In genomic region chr9:107645577-107645976, GRCm38 (mm10) we compare ENCODE assay signal across 9 mouse cellular contexts. TPM values are rescaled to one million over a fixed set of nuclear protein-coding genes. Genes with fewer than 3 reads are reported as not detected.
DNase-seq lines count a peak whose midpoint lies in the region; ATAC-seq and TF ChIP-seq lines count a peak whose summit lies in the region.
"Had no signal": no experiment of that assay in that cellular context is flagged by ENCODE, and none has a peak within 500 bp of the region (broad histone marks: within the 10 kb centered on the region; RNA-seq: fewer than 3 reads in every experiment).

No protein-coding gene starts in this region.

- H3K4me2 ChIP-seq in limb, embryonic 14.5 days (replicated peaks; ENCODE audit: low read depth, low read length, severe bottlenecking), result no peak overlapping the region; the same call in 1 of the 2 replicates
- no peak overlapping the region for H3K4me2 ChIP-seq in midbrain, embryonic 16.5 days (ENCODE audit: low read length)

- H3K9me3 ChIP-seq in limb, embryonic 14.5 days (ENCODE audit: control insufficient read depth, low read length), result no peaks in the 10 kb centered on the region
- no peaks in the 10 kb centered on the region for H3K9me3 ChIP-seq in midbrain, embryonic 16.5 days (replicated peaks; ENCODE audit: control insufficient read depth, low read length, poor library complexity, severe bottlenecking)

- H3K9ac ChIP-seq in limb, embryonic 14.5 days (ENCODE audit: low read depth, low read length, severe bottlenecking), result no peak overlapping the region
- H3K9ac ChIP-seq in midbrain, embryonic 16.5 days (ENCODE audit: low read depth, low read length), result peak overlapping the region; percentile 48

- H3K27me3 ChIP-seq in limb, embryonic 14.5 days (ENCODE audit: control insufficient read depth, insufficient read depth, low read length), result no peaks in the 10 kb centered on the region
- H3K27me3 ChIP-seq in midbrain, embryonic 16.5 days (ENCODE audit: control insufficient read depth, insufficient read depth, low read depth, low read length), result no peaks in the 10 kb centered on the region

- TF ChIP-seq POLR2A in limb, embryonic 14.5 days (IDR thresholded peaks at IDR 0.05; ENCODE audit: borderline replicate concordance, extremely low read depth, insufficient read depth, insufficient read length), result no peak

- H3K4me3 ChIP-seq in limb, embryonic 14.5 days (replicated peaks; ENCODE audit: low read length), result no peak overlapping the region
- no peak overlapping the region for H3K4me3 ChIP-seq in midbrain, embryonic 16.5 days (ENCODE audit: low read depth, low read length)

- ATAC-seq in frontal cortex, adult (ENCODE audit: low TSS enrichment), result peak; percentile 74
- ATAC-seq in inflammation-experienced regulatory T-cells, adult 6 months, result peak; percentile 27
- ATAC-seq in limb, embryonic 14.5 days (ENCODE audit: low FRiP score, low read depth), result peak; percentile 75
- ATAC-seq in midbrain, embryonic 16.5 days, result peak; percentile 69

- WGBS in limb, embryonic 14.5 days, result 9% methylated on average over 5 of the region's 5 CpGs
- WGBS in midbrain, embryonic 16.5 days, result 10% methylated on average over 5 of the region's 5 CpGs

- peak; percentile 77 for DNase-seq in urinary bladder, postnatal 14 days (ENCODE audit: low spot score)
- no peak for DNase-seq in urinary bladder, adult 2 months (ENCODE audit: low spot score)
- DNase-seq in cerebellum, adult 9-11 months, result peak; percentile 74
- DNase-seq in limb, embryonic 14.5 days (ENCODE audit: low spot score), result peak; percentile 81
- peak; percentile 64 to 70 for DNase-seq in spleen, postnatal 36 days (ENCODE audit: low spot score in 2 of 2)

- H3K4me1 ChIP-seq in limb, embryonic 14.5 days (ENCODE audit: control insufficient read depth, insufficient read depth, low read length), result peaks cover 19% of the 10 kb centered on the region
- peaks cover 12% of the 10 kb centered on the region for H3K4me1 ChIP-seq in midbrain, embryonic 16.5 days (ENCODE audit: control insufficient read depth, insufficient read depth, low read length)

- H3K27ac ChIP-seq in limb, embryonic 14.5 days (replicated peaks; ENCODE audit: low read depth, low read length), result no peak overlapping the region
- H3K27ac ChIP-seq in midbrain, embryonic 16.5 days (ENCODE audit: low read length), result peak overlapping the region; percentile 22; the same call in 1 of the 2 replicates

- H3K36me3 ChIP-seq in limb, embryonic 14.5 days (ENCODE audit: control insufficient read depth, insufficient read depth, low read length), result no peaks in the 10 kb centered on the region
- H3K36me3 ChIP-seq in midbrain, embryonic 16.5 days (ENCODE audit: control insufficient read depth, insufficient read depth, low read length), result no peaks in the 10 kb centered on the region

RNA-seq across cellular contexts. Expression of gene Gnai2, which starts 10.4 kb away (rescaled TPM):
- polyA plus RNA-seq in urinary bladder, adult 2 months (2012; rRNA removed), result 449 and 465 TPM in 2 replicates
- polyA plus RNA-seq in inflammation-experienced regulatory T-cells, adult 6 months (2017; shearing (Covaris generic)), result 100 to 1,000 TPM; 136 to 264 (median 154) TPM
- 496 and 627 TPM in 2 replicates for polyA plus RNA-seq in limb, embryonic 14.5 days (2012; rRNA removed)
- 392 and 411 TPM in 2 replicates for polyA plus RNA-seq in limb, embryonic 14.5 days (2014; fragmentation: Nextera tagmentation; extraction: Ambion mirVana)
- polyA plus RNA-seq in midbrain, embryonic 16.5 days (2015; fragmentation: Nextera tagmentation; extraction: Ambion mirVana), result 278 and 281 TPM in 2 replicates

RNA-seq across cellular contexts. Expression of gene Slc38a3, which starts 23.8 kb away (rescaled TPM):
- 0.44 and 0.45 TPM in 2 replicates for polyA plus RNA-seq in urinary bladder, adult 2 months (2012; rRNA removed)
- not detected for polyA plus RNA-seq in inflammation-experienced regulatory T-cells, adult 6 months (2017; shearing (Covaris generic))
- polyA plus RNA-seq in limb, embryonic 14.5 days (2012; rRNA removed), result 22.4 and 31.8 TPM in 2 replicates
- 3.7 and 6.0 TPM in 2 replicates for polyA plus RNA-seq in limb, embryonic 14.5 days (2014; fragmentation: Nextera tagmentation; extraction: Ambion mirVana)
- 31.1 and 34.0 TPM in 2 replicates for polyA plus RNA-seq in midbrain, embryonic 16.5 days (2015; fragmentation: Nextera tagmentation; extraction: Ambion mirVana)

RNA-seq across cellular contexts. Expression of gene Gnat1, which starts 33.9 kb away (rescaled TPM):
- 0.06 TPM in 1 of 2 replicates, not detected in the other for polyA plus RNA-seq in urinary bladder, adult 2 months (2012; rRNA removed)
- 1 to 10 TPM in 1 of 3 experiments, under 1 TPM in 1, not detected in 1; 0.58 to 1.1 TPM for polyA plus RNA-seq in inflammation-experienced regulatory T-cells, adult 6 months (2017; shearing (Covaris generic))
- 0.28 and 0.44 TPM in 2 replicates for polyA plus RNA-seq in limb, embryonic 14.5 days (2012; rRNA removed)
- polyA plus RNA-seq in limb, embryonic 14.5 days (2014; fragmentation: Nextera tagmentation; extraction: Ambion mirVana), result 0.55 and 0.57 TPM in 2 replicates
- 1.6 and 2.2 TPM in 2 replicates for polyA plus RNA-seq in midbrain, embryonic 16.5 days (2015; fragmentation: Nextera tagmentation; extraction: Ambion mirVana)
- polyA plus RNA-seq: erythroblast, embryonic 14.5 days had no signal

RNA-seq across cellular contexts. Expression of gene Sema3b, which starts 36.5 kb away (rescaled TPM):
- 57.1 and 71.0 TPM in 2 replicates for polyA plus RNA-seq in urinary bladder, adult 2 months (2012; rRNA removed)
- not detected for polyA plus RNA-seq in inflammation-experienced regulatory T-cells, adult 6 months (2017; shearing (Covaris generic))
- 23.2 and 23.7 TPM in 2 replicates for polyA plus RNA-seq in limb, embryonic 14.5 days (2012; rRNA removed)
- 7.7 and 11.2 TPM in 2 replicates for polyA plus RNA-seq in limb, embryonic 14.5 days (2014; fragmentation: Nextera tagmentation; extraction: Ambion mirVana)
- polyA plus RNA-seq in midbrain, embryonic 16.5 days (2015; fragmentation: Nextera tagmentation; extraction: Ambion mirVana), result 3.7 and 3.9 TPM in 2 replicates
- polyA plus RNA-seq: erythroblast, embryonic 14.5 days had no signal

RNA-seq across cellular contexts. Expression of gene Ifrd2, which starts 58.1 kb away (rescaled TPM):
- polyA plus RNA-seq in urinary bladder, adult 2 months (2012; rRNA removed), result 31.3 and 36.0 TPM in 2 replicates
- polyA plus RNA-seq in inflammation-experienced regulatory T-cells, adult 6 months (2017; shearing (Covaris generic)), result 10 to 100 TPM; 13.7 to 32.0 (median 31.7) TPM
- polyA plus RNA-seq in limb, embryonic 14.5 days (2012; rRNA removed), result 57.3 and 62.6 TPM in 2 replicates
- polyA plus RNA-seq in limb, embryonic 14.5 days (2014; fragmentation: Nextera tagmentation; extraction: Ambion mirVana), result 55.0 and 56.3 TPM in 2 replicates
- polyA plus RNA-seq in midbrain, embryonic 16.5 days (2015; fragmentation: Nextera tagmentation; extraction: Ambion mirVana), result 14.6 and 15.4 TPM in 2 replicates
